Mouse (Mus musculus) cerebellum, postnatal 36 days (tissue): Measurements from ENCODE around the gene Olfr837.
"Not testable (repeated sequence)": the region's sequence is repeated elsewhere in the genome, so short reads cannot be mapped to it uniquely, and the experiment has no call there.

Experiments used
- DNase-seq, 2 experiments: peaks; one replicate each; pipeline ENCODE4 v3.0.0; 2021 to 2022; ENCODE audit warnings: mixed read lengths in 2 of 2

The Olfr837 gene

DNA sequence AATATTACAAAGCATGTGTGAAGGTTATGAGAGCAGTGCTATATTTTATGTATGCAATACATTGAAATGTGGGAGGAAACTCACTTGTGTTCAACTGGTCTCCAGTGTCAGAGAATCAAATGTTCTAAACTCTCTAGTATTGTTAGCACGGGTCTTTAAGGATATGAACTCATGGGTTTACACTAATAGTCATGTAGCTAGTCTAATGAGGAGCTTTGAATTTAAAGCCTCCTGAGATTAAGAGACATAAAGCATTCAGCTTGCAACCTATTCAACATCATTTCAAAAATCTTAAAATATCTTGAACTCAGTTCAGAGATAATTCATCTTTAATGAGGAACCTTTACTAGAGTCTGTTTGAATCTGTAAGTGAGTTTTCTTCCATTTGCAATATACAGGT lies at the start of gene Olfr837:
Gene Olfr837 (plus strand): TSS at position 301 of the 400 bp plus-strand sequence.
- DNase-seq = no peak

DNA sequence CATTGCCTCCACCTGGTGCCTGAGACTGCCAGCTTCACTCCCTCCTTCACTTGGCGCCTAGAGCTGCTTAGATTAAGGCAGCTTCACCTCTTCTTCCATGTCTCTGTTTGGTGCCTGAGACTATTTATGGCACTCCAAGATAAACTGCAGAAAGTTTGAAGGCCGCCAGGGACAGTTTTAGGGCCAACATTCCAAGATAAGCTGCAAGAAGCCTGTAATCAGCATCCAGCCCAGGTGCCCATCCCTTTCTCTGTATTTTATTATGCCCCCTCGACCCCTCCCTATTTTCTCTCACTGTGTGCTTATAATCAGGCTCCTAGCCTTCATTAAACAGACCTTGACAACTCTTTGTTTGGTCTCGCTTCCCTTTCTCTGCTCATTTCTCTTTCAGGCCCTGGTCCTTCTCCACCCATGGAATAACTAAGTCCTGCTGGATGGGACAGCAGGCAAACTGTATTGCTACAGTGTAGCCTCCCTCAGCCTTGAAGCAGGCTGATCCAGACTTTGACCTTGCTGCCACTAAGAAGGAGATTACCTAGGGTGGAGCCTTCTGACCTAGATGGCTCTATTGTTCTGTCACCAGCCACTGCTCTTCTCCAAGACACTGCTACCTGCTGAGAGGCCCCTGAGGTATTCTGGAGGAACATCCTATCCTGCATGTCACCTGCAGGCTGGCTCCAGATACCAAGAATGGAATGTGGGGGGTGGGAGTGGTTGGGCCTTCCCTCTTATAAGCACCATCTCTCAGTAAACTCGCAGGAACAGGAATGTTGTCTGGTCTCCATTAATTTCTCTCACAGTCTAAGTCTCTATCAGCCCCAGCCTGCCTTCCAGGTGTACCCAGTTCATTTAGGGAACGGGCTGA lies 43.0 kb upstream of the Olfr837 start:
- not testable (repeated sequence) for DNase-seq

GRCm38 (mm10) chr9:19097286-19097685 lies 38.8 kb upstream of the Olfr837 start:
- no peak for DNase-seq

DNA sequence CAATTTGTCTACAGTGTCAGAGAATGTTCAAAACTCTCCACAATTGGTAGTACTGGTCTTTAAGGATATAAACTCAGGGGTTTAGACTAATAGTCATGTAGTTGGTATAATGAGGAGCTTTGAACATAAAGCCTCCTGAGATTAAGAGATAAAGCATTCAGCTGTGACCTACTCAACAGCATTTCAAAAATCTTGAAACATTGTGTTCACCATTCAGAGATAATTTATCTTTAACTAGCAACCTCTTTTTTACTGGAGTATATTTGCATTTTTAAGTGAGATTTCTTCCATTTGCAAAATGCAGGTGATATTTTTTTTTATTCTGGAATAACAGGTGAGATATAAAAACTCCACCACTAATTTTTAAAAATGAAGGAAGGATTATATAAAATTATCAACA lies 16.0 kb upstream of the Olfr837 start, which contains the start of gene Olfr836:
Gene Olfr836 (plus strand): TSS at position 301 of the 400 bp plus-strand sequence.
- DNase-seq = no peak

DNA sequence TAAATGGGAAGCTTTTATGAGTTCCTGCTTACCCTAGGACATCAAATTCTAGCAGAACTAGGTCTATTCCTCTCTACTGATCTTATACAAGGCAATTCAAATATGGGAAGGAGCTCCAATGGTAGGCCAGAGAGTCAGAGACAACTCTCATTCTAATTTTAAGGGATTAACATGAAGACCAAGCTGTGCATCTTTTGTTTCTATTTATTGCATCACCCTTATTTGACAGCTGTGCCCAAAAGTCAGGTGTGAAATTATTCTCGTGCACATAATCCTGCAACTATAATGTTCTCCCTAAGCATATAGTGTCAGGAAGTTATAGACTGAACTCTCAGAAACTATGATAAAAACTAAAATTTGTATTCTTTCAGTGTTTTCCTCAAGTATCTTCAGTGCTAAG lies 41.1 kb downstream of the Olfr837 start, which contains the start of gene Olfr839-ps1:
Gene Olfr839-ps1 (minus strand): TSS at position 101 of the 400 bp plus-strand sequence.
- no peak for DNase-seq
